Mouse (Mus musculus) cerebellum, postnatal 25 days (tissue): ENCODE data around the gene Ntm.

ENCODE experiments used
- DNase-seq, 2 experiments: peaks; one replicate each; pipeline ENCODE4 v3.0.0; 2021; ENCODE audit warnings: mixed read lengths in 2 of 2

Ntm gene

DNA sequence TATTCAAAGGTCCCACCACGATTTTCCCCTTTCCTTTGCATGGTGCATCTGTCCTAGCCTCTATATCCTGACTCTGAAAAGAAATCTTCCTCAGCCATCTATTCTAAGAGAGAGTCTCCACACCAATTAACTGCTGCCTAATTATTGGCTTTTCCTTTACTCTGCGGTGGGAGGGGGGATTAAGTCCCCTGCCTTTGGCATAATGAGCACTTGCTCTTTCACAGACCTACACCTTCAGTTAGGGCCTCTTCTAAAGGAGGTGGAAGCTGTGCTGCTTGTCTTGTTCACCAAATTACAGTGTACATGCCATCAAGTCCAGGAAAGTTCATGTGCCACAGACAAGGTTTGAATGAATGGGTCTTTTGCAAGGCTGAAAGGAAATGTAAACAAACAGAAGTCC, 847.6 kb downstream of the Ntm start:
- no peak for DNase-seq

GRCm38 (mm10) chr9:29106771-29107170, 856.2 kb downstream of the Ntm start:
- no peak for DNase-seq

GRCm38 (mm10) chr9:29104442-29104841, 858.5 kb downstream of the Ntm start:
- DNase-seq, result no peak

DNA sequence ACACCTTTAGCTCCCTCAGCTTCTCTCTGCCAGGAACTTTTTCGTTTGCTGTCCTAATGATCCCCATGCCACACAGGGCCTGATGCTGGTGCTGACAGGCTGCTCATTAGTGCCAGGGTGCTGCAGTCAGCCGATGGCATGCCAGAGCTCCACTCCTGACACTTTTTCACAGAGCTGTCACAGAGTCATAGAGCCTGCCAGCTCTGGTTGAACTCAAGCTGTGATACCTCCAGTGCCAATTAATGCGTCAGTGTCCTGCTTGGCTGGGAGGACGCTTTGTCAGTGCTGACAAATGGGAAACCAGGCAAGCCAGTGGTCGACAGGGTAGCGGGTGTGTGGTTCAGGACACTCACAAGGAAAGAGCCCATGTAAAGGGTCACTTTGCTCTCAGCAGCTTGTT, 858.9 kb downstream of the Ntm start:
- peak; percentile 90 for DNase-seq

DNA sequence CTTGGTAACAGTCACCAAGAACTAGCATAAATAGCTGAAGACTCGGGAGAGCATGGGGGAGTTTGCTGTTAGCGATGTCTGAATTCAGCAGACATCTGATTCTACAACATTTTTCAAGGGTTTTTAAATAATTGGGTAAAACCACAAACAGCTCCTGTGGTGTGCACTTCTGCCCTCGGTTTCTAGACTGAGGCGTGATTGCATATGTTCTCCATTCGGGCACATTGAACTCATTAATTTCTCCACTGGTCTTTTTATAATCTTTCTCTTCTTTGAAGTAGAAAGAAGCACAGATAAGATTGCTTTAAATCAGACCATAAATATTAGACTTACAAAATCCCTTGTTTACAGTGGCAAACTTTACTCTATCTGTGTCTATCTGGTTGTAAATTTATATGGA, 862.3 kb downstream of the Ntm start:
- DNase-seq, result no peak

DNA sequence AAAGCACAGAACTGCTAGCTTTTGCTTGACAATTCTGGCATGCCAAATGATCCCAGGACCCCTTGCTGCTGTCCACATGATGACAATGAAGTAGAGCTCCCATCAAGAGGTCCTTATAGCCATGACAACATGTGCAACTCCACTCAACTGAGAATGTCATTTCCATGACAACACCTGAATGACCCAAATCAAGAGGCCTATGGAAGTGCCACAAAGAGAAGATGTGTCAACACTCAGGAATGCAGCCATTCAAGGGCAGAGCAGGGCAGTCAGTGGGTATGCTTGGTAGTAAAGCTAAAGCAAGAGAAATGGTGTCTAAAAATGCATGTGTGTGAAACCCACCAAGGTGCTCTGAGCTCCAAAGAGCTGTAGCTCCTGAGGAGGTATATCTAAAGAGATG, 870.5 kb downstream of the Ntm start:
- no peak for DNase-seq

DNA sequence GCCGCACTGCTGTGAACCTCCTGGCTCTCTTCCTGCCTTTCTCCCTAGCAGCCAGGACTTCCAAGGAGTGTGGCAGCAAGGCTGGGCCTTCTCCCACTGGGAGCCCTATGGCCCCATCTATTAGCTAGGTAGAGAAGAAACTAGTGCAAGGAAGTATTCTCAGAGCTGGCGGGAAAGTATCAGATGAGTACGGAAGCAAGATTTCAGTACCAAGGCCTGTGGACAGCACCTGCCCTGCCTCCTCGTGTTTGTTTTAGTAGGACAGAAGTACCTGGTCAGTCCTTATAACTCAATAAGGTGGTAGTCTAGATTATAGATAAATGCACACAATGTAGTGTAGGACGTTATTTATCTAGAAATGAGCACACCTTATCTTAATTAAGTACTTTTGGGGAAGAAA, 874.3 kb downstream of the Ntm start:
- peak; percentile 42 to 48 for DNase-seq

- peak in 1 of 2 experiments; percentile 38 for DNase-seq
Measured at GRCm38 (mm10) chr9:29087656-29088055, 875.3 kb downstream of the Ntm start.

GRCm38 (mm10) chr9:29087171-29087570, 875.8 kb downstream of the Ntm start:
- no peak for DNase-seq

DNA sequence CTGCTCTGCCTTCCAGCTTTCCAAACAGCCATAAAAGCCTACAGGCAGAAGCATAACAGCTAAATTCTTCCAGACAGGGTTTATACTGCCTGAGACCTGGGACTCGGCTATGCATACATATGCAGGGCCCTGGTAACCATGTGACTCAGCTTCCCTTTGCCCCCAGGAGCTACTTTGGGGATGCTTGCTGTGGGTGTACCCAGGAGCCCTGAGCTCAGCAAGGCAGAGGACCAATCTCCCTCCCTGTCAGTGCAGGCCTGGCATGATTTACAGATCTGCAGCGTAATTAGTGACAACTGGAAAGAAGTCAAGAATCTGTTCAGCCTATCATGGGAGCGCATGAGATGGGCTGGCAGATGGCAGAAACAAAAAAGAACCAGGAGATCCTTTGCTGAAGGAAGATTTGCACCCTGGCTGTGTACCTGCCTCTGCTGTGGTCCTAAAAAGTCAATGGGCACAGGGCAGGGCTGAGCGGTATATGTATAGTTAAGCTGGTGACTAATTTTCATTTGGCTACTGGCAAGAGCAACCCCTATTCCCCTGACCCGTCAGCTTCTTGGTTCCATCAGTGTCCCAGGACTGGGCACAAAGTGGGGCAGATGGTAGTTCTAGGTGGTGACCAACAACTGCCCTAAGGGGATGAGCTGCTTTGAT, 886.9 kb downstream of the Ntm start:
- peak; percentile 77 to 81 for DNase-seq

- peak in 1 of 2 experiments; percentile 39 for DNase-seq
Measured at GRCm38 (mm10) chr9:29075243-29075642, 887.7 kb downstream of the Ntm start.

DNA sequence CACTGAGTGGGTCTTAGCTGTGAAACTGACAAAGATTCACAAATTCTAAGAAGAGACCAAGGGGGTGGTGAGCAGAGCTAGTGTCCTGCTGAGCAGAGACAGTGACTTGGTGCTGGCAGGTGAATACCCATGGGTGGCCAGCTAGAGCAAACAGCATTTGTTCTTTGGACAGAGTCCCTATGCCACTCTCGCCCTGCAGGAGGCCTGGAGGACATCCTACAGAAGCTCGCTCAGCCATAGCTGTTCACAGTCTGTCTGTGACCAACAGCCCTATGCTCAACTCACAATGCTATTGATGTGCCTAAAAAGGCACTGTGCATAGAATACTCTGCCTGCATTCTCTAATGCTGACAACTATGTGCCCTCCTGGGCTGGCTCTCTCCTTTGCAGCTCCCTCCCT, 888.4 kb downstream of the Ntm start:
- peak; percentile 85 to 88 for DNase-seq

- no peak for DNase-seq
Measured at GRCm38 (mm10) chr9:29071997-29072396, 890.9 kb downstream of the Ntm start.

GRCm38 (mm10) chr9:29067572-29067971, 895.4 kb downstream of the Ntm start:
- no peak for DNase-seq

- peak; percentile 51 to 56 for DNase-seq
Measured at GRCm38 (mm10) chr9:29060293-29060692, 902.6 kb downstream of the Ntm start.

- no peak for DNase-seq
Measured at GRCm38 (mm10) chr9:29058811-29059210, 904.1 kb downstream of the Ntm start.

- DNase-seq, result no peak
Measured at GRCm38 (mm10) chr9:29055637-29056036, 907.3 kb downstream of the Ntm start.

GRCm38 (mm10) chr9:29036466-29036865, 926.5 kb downstream of the Ntm start:
- no peak for DNase-seq

- DNase-seq, result no peak
Measured at GRCm38 (mm10) chr9:29036058-29036457, 926.9 kb downstream of the Ntm start.

DNA sequence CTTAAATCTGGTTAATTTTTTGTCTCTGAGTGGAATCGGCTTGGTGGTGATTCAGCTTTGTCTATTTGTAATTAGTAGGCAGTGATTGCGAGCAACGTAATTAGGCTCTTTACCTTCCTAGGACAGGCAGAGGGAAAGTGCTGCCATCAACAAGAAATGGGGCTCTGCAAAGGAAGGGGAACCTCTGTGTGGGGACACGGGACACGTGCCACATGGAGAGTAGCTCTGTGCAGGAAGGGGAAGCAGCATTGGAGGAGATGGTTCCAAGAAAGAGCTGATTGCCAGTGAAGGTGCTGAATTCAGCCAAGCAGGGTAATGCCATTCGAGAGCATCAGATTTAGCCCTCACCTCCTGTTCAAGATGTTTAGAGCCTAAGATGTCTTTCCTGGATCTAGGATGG, 936.5 kb downstream of the Ntm start:
- peak; percentile 33 to 43 for DNase-seq

DNA sequence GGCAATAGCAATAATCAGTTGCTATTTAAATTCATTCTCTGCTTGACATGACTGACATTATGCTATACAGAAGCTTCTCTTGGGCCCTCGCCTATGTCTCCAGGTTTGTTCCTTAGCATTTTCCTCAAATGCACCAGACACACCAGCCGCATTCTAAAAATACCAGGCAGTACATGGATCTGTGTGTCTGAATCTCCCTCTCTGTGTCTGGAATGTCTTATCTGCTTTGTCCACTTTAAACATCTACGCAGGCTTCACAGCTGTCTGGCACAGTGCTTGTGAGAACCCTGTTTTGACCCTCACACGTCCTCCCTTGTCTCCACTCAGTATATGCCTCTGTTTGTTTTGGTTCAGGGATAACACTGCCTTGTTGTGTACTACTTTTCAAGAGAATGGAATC, 937.3 kb downstream of the Ntm start:
- DNase-seq, result no peak

DNA sequence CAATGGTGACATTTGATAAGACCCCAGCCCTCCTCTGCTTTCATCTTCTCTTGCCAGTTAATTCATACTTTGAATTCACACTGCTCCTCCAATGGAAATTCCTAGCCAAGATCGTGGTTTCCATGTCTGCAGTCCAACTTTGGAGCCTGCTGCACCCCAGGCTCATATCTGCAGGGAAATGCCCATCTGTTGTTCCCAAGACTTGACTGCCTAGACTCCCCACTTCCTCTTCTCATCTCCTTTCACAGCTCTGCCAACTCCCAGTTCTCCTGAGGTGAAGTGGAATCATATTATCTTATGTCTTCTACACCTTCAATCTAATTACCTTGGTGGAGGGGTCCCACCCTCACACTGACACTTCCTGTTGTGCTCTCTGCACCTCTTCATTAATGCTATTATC, 937.8 kb downstream of the Ntm start:
- peak; percentile 35 to 49 for DNase-seq

GRCm38 (mm10) chr9:29016879-29017278, 946.1 kb downstream of the Ntm start:
- no peak for DNase-seq

- no peak for DNase-seq
Measured at GRCm38 (mm10) chr9:29013881-29014280, 949.1 kb downstream of the Ntm start.

DNA sequence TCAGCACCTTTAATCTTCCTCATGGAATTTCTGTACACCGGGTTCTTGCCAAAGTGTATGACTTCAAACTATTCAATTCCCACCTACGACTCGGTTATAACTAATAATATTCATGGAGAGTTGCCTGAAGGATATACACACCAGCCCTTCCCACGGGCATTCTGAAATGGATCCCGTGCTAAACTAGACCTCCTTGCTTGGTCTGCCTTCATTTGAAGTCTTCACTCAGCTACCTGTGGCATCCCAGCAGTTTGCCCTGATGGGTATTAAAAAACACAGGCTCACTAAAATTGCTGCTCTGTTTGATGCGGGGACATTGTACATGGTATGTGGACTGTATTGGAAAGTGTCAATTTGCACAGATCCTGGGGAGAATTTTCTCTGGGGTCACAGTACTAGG, 950.4 kb downstream of the Ntm start:
- DNase-seq, result no peak
